29 mouse cellular contexts compared by ENCODE assay signal in genomic region chr2:10251466-10251865, GRCm38 (mm10).
DNase-seq lines count a peak whose midpoint lies in the region; ATAC-seq and TF ChIP-seq lines count a peak whose summit lies in the region.
"Had no signal": no experiment of that assay in that cellular context is flagged by ENCODE, and none has a peak within 500 bp of the region (broad histone marks: within the 10 kb centered on the region; RNA-seq: fewer than 3 reads in every experiment).

No protein-coding gene starts in this region.

- no peaks in the 10 kb centered on the region for H3K9me3 ChIP-seq in kidney, embryonic 15.5 days (replicated peaks)
- H3K9me3 ChIP-seq in E14TG2a.4 (ENCODE audit: low read length) (no peaks in the 10 kb centered on the region), ES-Bruce4 (replicated peaks; ENCODE audit: control insufficient read depth, insufficient read depth, low read length, poor library complexity, severe bottlenecking) (no peaks in the 10 kb centered on the region)
- no peaks in the 10 kb centered on the region for H3K9me3 ChIP-seq in forebrain, postnatal 0 days (ENCODE audit: low read length)
- H3K9me3 ChIP-seq: embryonic facial prominence, embryonic 10.5 days; embryonic facial prominence, embryonic 13.5 days; forebrain, embryonic 12.5 days; forebrain, embryonic 15.5 days; heart, embryonic 12.5 days; heart, embryonic 15.5 days; hindbrain, embryonic 10.5 days; hindbrain, embryonic 13.5 days had no signal

- no peak for TF ChIP-seq POLR2A in ES-Bruce4 (IDR thresholded peaks at IDR 0.05; ENCODE audit: insufficient read depth, low read length)

- no peak for TF ChIP-seq EP300 in ES-Bruce4 (IDR thresholded peaks at IDR 0.05; ENCODE audit: insufficient read depth, low read depth, low read length)

- H3K9ac ChIP-seq in kidney, embryonic 15.5 days = no peak overlapping the region
- H3K9ac ChIP-seq in ES-Bruce4 (ENCODE audit: low read depth, poor library complexity, severe bottlenecking) = no peak overlapping the region
- H3K9ac ChIP-seq in forebrain, postnatal 0 days = no peak overlapping the region
- H3K9ac ChIP-seq: embryonic facial prominence, embryonic 13.5 days; forebrain, embryonic 12.5 days; forebrain, embryonic 15.5 days; heart, embryonic 12.5 days; heart, embryonic 15.5 days; hindbrain, embryonic 13.5 days had no signal

- peak; percentile 52 for ATAC-seq in kidney, embryonic 15.5 days (replicated peaks; ENCODE audit: low FRiP score)
- no peak for ATAC-seq in megakaryocyte-erythroid progenitor cell, adult 5-6 weeks (replicated peaks; ENCODE audit: low FRiP score, low TSS enrichment, poor library complexity, severe bottlenecking)
- ATAC-seq in forebrain, postnatal 0 days = no peak
- ATAC-seq: CD4-positive, CD25-positive, alpha-beta regulatory T cell, adult 4 months; forebrain, embryonic 15.5 days had no signal

- no peak overlapping the region for H3K4me2 ChIP-seq in kidney, embryonic 15.5 days
- H3K4me2 ChIP-seq in forebrain, postnatal 0 days (ENCODE audit: low read depth) = no peak overlapping the region
- H3K4me2 ChIP-seq: embryonic facial prominence, embryonic 13.5 days; forebrain, embryonic 12.5 days; forebrain, embryonic 15.5 days; heart, embryonic 12.5 days; heart, embryonic 15.5 days; hindbrain, embryonic 13.5 days had no signal

- TF ChIP-seq CTCF in E14TG2a.4 (conservative IDR thresholded peaks at IDR 0.05; ENCODE audit: low read length) = peak; percentile 29
- TF ChIP-seq CTCF in ES-Bruce4 (IDR thresholded peaks at IDR 0.05; ENCODE audit: low read depth, low read length) = peak; percentile 46
- TF ChIP-seq CTCF in forebrain, postnatal 0 days (IDR thresholded peaks at IDR 0.05; ENCODE audit: low read depth) = no peak

- 78% methylated on average over 9 of the region's 9 CpGs for WGBS in kidney, embryonic 15.5 days
- 89% methylated on average over 9 of the region's 9 CpGs for WGBS in forebrain, postnatal 0 days

- no peaks in the 10 kb centered on the region for H3K27me3 ChIP-seq in kidney, embryonic 15.5 days
- H3K27me3 ChIP-seq in E14TG2a.4 (ENCODE audit: insufficient read depth, low read length) (no peaks in the 10 kb centered on the region), ES-Bruce4 (ENCODE audit: control insufficient read depth, insufficient read depth, low read length, poor library complexity, severe bottlenecking) (no peaks in the 10 kb centered on the region)
- H3K27me3 ChIP-seq in forebrain, postnatal 0 days (ENCODE audit: insufficient read depth, low read length) = no peaks in the 10 kb centered on the region
- H3K27me3 ChIP-seq: embryonic facial prominence, embryonic 13.5 days; forebrain, embryonic 12.5 days; forebrain, embryonic 15.5 days; heart, embryonic 12.5 days; heart, embryonic 15.5 days; hindbrain, embryonic 13.5 days had no signal

- H3K27ac ChIP-seq in kidney, embryonic 15.5 days = no peak overlapping the region
- H3K27ac ChIP-seq in ES-Bruce4 (ENCODE audit: insufficient read depth, low read length) = no peak overlapping the region
- no peak overlapping the region for H3K27ac ChIP-seq in forebrain, postnatal 0 days (ENCODE audit: low read depth, low read length)
- H3K27ac ChIP-seq: embryonic facial prominence, embryonic 10.5 days; embryonic facial prominence, embryonic 13.5 days; forebrain, embryonic 12.5 days; forebrain, embryonic 15.5 days; heart, embryonic 15.5 days; hindbrain, embryonic 10.5 days; hindbrain, embryonic 13.5 days had no signal

- H3K4me3 ChIP-seq in kidney, embryonic 15.5 days (replicated peaks) = no peak overlapping the region
- H3K4me3 ChIP-seq in E14TG2a.4 (replicated peaks; ENCODE audit: low read length) (peak overlapping the region; percentile 17; the same call in 1 of the 2 replicates), ES-Bruce4 (ENCODE audit: low read depth, low read length) (0 out of 2 replicates have a peak overlapping the region, but pooled peaks have one; percentile 7)
- no peak overlapping the region for H3K4me3 ChIP-seq in forebrain, postnatal 0 days (ENCODE audit: low read depth, low read length)
- H3K4me3 ChIP-seq: embryonic facial prominence, embryonic 10.5 days; embryonic facial prominence, embryonic 13.5 days; erythroblast, embryonic 14.5 days; forebrain, embryonic 12.5 days; forebrain, embryonic 15.5 days; heart, embryonic 12.5 days; heart, embryonic 15.5 days; hindbrain, embryonic 10.5 days; hindbrain, embryonic 13.5 days had no signal

- DNase-seq in kidney, postnatal 4 days = no peak
- peak; percentile 68 for DNase-seq in R1 (ENCODE audit: low read depth, low spot score)
- DNase-seq in cerebellum, postnatal 14 days = no peak
- no peak for DNase-seq in forebrain, postnatal 0 days
- DNase-seq: adrenal gland, adult 2 months; adrenal gland, postnatal 14 days; cerebellum, adult 11 months; cerebellum, adult 2 months; cerebellum, adult 9-11 months; cerebellum, postnatal 36 days; embryo, embryonic 11 days; gastrocnemius, postnatal 25 days; heart, adult 18-20 months; heart, postnatal 10 days; heart, postnatal 36 days had no signal

- no peaks in the 10 kb centered on the region for H3K36me3 ChIP-seq in kidney, embryonic 15.5 days
- H3K36me3 ChIP-seq in E14TG2a.4 (ENCODE audit: insufficient read depth, low read length) (no peaks in the 10 kb centered on the region), ES-Bruce4 (ENCODE audit: control insufficient read depth, insufficient read depth, low read length, poor library complexity, severe bottlenecking) (no peaks in the 10 kb centered on the region)
- H3K36me3 ChIP-seq in forebrain, postnatal 0 days (ENCODE audit: insufficient read depth) = no peaks in the 10 kb centered on the region
- H3K36me3 ChIP-seq: embryonic facial prominence, embryonic 10.5 days; embryonic facial prominence, embryonic 13.5 days; forebrain, embryonic 12.5 days; forebrain, embryonic 15.5 days; heart, embryonic 12.5 days; heart, embryonic 15.5 days; hindbrain, embryonic 10.5 days; hindbrain, embryonic 13.5 days had no signal

- no peaks in the 10 kb centered on the region for H3K4me1 ChIP-seq in kidney, embryonic 15.5 days
- H3K4me1 ChIP-seq in E14TG2a.4 (replicated peaks; ENCODE audit: low read depth, low read length) (peaks cover 17% of the 10 kb centered on the region), ES-Bruce4 (ENCODE audit: control insufficient read depth, insufficient read depth, low read length) (peaks cover 2% of the 10 kb centered on the region)
- H3K4me1 ChIP-seq in forebrain, postnatal 0 days (ENCODE audit: insufficient read depth) = no peaks in the 10 kb centered on the region
- H3K4me1 ChIP-seq: forebrain, embryonic 12.5 days; forebrain, embryonic 15.5 days; heart, embryonic 15.5 days had no signal

Comparison
In these comparisons a context has a peak if more than half of its experiments do, and no peak if none do; other contexts are left out.
1. H3K4me3 ChIP-seq: peak in E14TG2a.4 (single experiment) and ES-Bruce4 (single experiment); none in kidney, embryonic 15.5 days (single experiment) and forebrain, postnatal 0 days (single experiment).